Mouse (Mus musculus) layer of hippocampus, postnatal 25 days (tissue): ENCODE results near the gene Rbm4b. TPM values are rescaled to one million over a fixed set of nuclear protein-coding genes. Genes with fewer than 3 reads are reported as not detected.

Experiments used
- DNase-seq, 2 experiments: peaks; one replicate each; pipeline ENCODE4 v3.0.0; 2022; ENCODE audit warnings: mixed read lengths in 2 of 2, low spot score in 1 of 2; ENCODE audit errors: extremely low spot score in 1 of 2
- total RNA-seq, 2 experiments: library from RNA; stranded (reverse); gene quantifications; 2 replicates each; pipeline ENCODE4 v1.2.3; 2021

Gene Rbm4b
- total RNA-seq: 10 to 100 TPM; 18.2 to 18.8 TPM

DNA sequence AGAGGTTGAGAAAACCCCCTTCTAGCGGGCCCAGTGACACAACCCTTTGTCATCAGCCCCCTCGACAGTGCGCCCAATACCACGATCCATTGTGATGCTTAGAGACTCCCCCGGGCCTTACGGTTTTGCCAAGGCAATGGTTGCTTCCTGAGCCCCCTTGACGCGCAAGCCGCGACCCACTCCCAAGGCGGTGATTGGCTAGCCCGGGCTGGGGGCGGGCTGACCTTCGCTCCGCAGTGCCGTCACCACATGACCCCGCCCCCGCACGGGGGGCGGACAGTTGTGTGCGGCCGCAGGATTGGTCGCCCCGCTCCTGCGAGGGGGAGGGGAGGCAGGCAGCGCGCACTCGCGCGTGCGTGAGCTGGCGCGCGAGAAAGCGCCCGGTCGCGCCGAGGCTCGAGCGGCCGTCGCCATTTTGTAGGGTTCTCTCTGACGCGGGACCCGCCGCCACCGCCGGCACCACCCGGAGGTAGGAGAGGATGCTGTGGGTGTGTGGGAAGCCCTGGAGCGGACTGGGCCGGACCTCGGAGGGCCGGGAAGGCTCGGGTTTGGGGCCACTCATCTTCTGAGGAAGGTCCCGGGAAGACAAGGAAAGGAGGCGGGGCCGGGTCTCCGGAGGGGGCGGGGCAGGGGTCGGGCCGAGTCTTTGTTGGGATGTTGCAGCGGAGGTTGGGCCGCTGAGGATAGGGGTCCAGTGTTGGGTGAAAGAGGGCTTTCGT is at the start of gene Rbm4b:
Gene Rbm4b, plus strand, starts transcription at position 305 of the 719 bp plus-strand sequence.
- peak; percentile 92 to 98 for DNase-seq

DNA sequence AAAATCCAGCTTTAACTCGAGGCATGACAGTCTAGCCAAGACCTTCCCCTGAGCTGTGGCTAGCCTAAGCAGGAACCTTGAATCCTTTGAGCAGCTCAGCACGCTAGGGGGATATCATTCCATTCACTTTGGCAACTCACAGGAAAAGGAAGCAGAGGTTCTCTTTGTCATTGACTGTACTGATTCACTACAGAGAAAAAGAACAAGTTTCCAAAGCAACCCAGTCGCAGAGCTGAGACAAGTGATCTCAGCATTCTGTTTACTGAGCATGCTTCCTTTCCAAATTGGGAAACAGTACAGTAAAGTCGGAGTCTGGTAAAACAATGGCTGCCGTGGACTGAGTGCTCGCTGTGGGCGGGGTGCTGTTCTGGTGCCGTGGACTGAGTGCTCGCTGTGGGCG is 47.5 kb upstream of the Rbm4b start:
- no peak for DNase-seq

DNA sequence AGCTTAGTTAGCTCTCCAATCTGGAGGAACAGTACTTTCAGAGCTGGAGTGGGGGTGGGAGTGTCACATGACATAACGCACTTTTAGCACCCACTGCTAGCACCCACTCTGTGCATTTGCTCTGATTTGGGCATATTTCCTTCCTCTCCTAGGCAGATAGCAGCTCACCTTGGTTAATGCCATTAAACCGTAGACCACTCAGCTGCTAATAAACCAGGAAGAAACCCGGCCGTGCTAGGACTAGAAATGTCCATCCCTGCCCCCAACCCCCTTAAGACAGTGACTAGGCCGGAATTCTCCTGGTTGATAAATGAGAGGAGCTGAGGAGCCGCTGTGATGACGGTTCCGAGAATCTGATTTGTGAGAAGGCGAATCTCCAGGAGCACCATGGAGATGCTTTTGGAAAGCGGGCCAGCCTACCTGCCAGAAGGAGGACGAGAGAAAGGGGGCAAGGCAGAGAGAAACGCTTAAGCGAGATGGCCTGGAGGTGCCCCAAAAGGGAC is 45.1 kb upstream of the Rbm4b start, which contains the start of gene Sptbn2:
Gene Sptbn2, plus strand, starts transcription at position 70 of the 503 bp plus-strand sequence.
- peak in 1 of 2 experiments; percentile 59 for DNase-seq

DNA sequence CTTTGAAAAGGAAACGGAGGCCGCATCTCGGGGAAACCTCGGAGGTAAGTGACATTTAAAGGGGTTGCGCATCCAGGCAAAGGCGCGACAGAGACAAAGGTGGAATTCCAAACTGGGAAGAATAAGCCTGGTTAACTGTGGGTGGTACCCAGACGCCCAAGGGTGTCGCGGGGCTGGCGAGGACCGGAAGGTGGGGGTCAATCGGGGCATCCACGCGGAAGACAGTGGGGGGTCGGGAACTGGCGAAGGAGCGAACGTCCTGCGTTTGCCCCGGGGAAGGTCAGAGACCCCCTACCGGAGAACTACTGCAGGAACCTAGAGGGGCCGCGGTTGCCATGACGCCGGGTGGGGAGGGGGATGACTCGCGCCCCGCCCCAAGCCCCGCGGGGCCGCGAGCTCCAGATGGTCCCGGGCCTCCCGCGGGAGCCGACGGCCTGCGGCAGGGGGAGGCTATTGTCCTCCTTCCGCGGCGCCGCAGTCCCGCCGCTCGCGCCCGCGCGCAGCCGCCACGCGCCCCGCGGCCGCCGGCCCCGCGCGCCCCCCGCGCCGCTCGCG is 44.6 kb upstream of the Rbm4b start:
- DNase-seq: no peak

DNA sequence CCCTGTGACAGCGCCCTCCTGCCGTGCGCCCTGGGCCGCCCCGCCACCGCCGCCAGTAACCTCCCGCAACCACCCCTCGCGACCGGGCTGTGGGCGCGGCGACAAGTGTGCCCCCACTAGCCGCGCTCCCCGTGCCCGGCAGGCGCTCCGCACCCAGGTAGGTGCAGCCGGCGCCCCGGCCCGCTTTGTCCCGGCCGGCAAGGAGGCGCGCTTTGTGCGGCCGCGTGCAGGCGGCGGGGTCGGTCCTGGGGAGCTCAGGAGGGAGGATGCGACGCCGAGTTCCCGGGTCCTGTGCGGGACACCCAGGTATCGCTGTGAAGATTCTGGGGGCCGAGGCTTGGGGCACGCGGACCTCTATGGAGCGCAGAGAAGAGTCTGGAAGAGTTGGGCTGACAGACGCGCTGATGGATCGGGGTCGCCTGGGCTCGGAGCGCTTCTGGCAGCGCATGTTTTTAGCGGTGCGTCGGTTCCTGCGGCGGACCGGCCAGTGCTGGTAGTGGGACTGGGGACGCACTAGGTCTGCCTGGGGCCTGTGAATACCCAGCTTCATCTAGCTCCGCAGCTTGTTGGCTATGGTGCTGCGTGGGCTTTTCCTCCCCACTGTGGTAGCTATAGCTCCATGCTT is 44.0 kb upstream of the Rbm4b start:
- no peak for DNase-seq

DNA sequence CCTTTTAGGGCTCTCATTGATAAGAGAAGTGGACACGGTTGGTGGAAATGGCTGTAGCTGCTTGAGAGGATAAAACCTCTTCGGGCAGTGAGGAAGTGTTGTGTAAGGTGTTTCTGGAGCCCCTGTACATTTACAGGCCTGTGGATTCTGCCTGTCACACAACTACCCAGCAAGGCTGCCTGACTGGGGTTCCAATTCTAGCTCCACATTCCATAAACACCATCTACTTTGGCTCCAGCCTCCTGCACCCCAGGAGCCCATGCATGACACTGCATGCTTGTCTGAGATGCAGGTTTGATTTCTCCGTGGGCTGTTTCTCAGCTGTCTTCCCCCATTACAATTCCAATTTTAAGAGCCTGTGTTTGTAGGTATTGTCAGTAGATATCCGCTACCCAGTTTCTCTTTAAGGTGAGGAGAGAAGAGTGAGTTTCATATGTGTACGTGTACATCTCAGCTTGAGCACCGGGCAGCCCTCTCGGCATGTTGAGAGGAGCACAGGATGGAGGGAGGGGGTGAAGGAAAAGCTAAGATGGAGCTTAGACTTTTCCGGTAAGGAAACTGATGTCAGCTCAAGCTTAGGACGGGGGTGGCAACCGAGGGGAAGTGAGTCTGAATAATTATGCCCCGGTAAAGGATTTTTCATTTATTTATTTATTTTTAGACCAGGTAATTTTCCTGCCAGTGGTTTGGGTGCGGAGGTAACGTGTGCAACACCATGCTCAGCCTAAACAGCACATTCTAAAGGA is 43.3 kb upstream of the Rbm4b start:
- no peak for DNase-seq

DNA sequence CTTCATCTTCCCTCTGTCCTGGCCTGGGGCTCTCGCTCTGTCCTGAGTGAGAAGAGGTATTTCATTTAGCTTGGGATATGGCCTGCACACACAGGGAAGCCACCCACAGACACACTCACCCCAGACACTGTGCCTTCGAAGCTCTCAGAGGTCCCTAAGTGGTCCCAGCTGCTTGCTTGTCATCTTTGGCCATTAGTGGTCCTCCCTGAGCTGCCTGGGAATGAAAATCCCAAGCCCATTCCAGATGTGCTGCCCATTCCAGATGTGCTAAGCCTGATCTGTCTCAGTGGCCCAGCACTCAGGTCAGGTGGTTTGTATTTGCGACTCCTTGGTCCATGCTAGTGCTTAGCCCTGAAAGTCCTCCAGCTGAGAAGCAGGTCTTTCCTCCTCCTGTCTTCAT is 42.4 kb upstream of the Rbm4b start:
- no peak for DNase-seq

DNA sequence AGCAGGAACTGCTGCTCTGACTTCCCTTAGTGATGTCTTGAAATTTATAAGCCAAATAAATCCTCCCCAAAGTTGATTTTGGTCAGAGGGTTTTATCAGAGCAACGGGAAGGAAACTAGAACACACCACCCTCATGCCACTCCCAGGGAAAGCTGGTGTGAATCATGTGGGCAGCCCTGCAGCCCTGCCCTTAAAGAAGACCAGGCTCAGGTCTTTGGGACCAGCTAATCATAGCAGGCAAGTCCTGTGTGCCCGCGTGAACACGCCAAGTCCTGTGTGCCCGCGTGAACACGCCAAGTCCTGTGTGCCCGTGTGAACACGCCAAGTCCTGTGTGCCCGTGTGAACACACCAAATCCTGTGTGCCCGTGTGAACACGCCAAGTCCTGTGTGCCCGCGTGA is 39.5 kb upstream of the Rbm4b start:
- DNase-seq: no peak

DNA sequence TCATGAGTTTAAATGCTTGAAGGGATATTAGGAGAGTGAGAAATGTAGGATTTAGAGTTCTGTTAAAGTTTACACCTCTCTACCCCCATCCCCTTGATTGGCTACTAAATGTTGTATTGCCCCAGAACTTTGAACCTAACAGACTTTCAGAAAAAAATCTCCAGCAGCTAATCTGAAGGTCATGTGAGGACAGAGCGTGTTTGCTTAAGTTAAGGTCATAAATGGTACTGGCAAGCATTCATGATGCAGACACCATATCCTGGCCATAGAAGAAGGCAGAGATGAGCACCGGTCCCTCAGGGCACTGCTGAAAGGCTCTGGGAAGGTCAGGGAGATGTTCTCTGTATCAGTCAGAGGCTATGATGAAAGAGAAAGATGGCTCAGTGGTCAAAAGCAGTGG is 39.0 kb upstream of the Rbm4b start:
- no peak for DNase-seq

DNA sequence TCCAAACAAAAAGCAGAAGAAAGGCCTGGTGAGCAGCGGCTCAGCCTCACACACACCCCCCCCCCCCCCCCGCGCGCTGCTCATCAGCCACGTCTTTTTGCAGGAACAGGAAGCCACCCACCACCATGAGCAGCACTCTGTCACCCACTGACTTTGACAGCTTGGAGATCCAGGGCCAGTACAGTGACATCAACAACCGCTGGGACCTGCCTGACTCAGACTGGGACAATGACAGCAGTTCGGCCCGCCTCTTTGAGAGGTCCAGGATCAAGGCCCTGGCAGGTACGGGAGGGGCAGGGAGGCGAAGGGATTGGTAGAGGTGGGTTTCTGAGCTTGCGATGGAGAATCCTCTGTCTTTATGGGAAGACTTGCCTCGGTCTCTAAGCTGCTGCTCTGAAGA is 37.6 kb upstream of the Rbm4b start:
- no peak for DNase-seq

DNA sequence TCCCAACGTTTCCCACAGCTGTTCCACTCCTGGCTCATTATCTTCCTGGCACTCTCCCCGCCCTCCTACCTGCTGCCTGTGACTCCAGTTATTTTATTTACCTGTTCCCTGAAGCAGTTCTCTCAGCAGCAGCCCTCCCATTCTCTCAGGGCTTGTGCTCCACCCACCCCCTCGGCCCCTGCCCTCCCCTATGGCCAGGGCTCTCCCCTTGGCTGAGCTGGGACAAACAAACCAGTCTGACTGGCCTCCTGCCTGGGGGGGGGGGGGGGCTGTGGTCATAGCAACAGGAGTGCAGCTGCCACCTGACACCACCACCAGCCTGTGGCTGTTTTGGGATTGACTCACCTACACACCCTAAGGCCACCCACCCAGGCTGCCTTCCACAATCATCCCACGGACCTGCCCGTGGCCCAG is 36.9 kb upstream of the Rbm4b start:
- DNase-seq: no peak

DNA sequence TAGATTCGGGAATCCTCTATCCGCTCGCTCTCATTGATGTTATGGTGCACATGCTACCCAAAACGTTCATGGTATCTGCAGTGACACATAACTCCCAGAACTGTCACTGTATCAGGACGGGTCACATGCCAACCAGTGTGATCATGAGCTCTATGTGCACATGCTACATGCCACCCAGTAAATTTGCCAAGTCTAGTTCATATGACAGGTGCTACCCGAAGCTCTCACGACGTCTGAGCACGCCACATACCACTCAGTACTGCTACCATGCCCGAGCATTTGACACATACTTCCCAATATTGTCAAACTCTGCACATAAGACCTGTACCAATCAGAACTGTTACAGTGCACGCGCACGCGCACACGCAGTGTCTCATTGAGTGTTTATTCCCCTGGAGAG is 36.2 kb upstream of the Rbm4b start:
- no peak for DNase-seq

DNA sequence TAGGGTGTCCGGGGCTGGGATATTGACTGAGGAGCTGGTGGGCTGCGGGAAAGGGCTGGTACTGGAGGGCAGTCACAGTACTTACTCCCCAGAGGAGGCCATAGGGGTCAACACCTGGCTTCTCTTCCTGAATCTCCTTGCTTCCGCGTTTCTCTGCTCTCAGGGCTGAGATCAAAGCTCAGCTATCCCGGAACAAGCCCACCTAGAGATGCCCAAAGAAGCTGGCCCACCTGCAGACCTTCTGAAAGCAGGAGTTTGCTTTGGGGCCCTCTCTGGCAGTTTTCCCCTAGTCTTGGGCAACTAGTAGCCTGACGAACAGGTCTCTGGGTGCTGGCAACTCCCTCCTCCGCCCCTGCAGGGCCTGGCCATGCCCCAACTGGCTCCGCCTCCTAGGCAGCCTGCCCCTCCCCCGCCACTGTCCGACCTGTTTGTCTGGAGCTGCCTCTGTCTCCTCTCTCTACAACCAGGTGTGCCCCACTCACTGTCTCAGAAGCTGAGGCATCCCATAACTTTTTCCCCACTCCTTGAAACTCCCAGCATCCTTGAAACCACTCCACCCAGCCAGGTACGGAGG is 35.5 kb upstream of the Rbm4b start:
- no peak for DNase-seq

DNA sequence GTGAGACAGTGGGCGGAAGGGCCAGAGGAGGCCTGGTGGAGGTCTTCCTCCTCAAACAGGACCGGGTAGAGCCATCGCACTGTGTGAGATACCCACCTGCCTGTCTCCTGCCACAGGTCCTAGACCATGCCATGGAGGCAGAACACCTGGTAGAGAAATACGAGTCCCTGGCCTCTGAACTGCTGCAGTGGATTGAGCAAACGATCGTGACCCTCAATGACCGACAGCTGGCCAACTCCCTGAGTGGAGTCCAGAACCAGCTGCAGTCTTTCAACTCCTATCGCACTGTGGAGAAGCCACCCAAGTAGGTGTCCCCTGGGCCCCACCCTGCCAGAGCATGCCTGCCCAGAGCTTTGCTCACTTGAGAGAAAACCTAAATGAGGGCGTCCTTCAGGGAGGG is 27.1 kb upstream of the Rbm4b start:
- no peak for DNase-seq

DNA sequence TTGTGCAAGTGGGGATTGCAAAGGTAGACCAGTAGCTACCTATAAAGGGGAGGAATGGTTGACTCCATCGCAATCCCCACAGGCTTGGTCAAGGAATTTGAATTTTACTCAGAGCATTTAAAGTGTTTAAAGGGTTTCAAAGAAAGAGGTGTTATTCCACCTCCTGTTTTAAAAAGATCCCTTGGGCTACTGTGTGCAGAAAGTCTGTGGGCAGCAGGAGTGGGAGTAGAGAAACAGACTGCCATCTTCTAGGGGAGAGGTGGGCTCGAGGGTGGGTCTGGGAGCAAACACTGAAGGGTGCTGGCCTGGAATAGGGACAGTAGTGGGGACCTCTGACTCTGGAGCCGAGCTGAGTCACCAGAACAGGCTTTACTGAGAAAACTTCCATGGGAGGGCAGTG is 23.2 kb upstream of the Rbm4b start:
- no peak for DNase-seq

DNA sequence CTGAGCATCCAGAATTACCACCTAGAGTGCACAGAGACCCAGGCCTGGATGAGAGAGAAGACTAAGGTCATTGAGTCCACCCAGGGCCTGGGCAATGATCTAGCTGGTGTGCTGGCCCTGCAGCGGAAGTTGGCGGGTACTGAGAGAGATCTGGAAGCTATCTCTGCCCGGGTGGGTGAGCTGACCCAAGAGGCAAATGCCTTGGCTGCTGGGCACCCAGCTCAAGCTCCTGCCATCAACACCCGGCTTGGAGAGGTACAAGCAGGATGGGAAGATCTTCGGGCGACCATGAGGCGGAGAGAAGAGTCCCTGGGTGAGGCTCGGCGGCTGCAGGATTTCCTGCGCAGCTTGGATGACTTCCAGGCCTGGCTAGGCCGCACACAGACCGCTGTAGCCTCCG is 18.4 kb upstream of the Rbm4b start:
- DNase-seq: no peak

DNA sequence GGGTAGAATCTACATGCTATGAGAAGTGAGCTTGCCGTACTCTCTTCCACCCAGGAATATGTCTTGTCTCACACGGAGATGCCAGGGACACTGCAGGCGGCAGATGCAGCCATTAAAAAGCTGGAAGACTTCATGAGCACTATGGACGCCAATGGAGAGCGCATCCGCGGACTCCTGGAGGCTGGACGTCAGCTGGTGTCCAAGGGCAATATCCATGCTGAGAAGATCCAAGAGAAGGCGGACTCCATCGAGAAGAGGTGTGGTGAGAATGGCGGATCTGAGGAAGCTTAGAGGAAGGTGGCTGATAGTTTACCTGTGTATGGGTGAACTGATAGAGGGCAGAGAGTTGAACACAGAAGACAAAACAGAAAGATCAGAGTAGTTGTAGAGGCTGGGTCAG is 17.2 kb upstream of the Rbm4b start:
- DNase-seq: no peak

DNA sequence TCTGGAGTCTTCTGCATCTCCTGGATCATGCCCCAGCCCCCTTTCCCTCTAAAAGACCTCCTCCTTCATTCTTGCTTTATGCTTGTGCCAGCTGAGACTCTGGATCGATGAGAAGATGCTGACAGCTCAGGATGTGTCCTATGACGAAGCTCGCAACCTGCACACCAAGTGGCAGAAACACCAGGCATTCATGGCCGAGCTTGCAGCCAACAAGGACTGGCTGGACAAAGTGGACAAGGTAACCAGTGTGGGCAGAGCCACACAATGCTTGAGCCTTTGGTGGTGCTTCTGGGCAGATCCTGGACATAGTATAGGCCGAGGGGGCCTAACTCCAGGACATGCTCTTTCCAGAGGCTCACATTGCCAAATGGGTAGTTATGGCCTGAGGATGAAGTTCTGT is 16.5 kb upstream of the Rbm4b start:
- DNase-seq: no peak

DNA sequence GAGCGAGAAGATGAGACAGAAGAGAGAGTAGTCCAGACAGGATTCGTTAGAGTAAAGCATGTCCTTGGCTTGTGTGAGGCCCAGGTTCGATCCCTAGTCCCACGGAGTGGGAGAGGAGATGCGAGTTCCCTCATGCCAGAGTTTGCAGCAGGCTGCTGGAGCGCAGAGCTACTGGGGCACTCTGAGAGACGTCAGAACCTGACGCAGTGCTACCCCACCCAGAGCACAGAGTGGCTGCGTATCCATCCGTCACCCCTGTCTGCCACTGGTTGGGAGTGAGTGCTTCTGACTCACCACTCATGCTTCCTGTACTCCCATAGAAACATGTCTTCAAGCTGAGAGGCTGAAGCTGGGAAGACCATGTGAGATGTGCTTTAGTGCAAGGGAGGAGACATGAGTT is 14.8 kb upstream of the Rbm4b start:
- no peak for DNase-seq

DNA sequence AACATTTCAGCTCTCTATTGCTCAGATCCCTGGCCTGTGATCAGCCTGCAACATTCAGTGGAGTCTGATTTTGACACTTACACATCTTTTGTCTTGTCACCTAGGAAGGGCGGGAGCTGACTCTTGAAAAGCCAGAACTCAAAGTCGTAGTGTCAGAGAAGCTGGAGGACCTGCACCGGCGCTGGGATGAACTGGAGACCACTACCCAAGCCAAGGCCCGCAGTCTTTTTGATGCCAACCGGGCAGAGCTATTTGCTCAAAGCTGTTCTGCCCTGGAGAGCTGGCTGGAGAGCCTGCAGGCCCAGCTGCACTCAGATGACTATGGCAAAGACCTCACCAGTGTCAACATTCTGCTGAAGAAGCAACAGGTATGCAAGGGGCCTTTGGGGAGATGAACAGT is 14.1 kb upstream of the Rbm4b start:
- no peak for DNase-seq

DNA sequence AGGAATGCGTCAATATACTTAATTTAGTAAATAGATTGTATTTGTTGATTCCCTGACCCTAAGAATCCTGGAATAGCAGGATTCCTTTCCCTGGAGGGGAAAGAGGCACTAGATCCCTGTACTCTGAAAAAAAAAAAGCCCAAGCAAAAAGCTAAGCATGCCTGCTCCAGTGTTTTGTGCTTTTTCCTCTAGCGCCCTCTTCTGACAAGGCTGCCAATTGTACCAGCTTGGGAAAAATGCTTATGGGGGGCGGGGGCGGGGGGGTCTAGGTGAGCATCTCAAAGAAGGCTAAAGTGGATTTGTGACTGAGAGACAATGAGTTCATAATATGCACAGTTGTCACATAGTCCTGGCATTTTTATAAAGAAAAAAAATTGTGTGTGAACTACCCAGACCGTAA is 12.8 kb upstream of the Rbm4b start:
- DNase-seq: peak in 1 of 2 experiments; percentile 55
